Mouse (Mus musculus): ENCODE data around the gene Zdhhc23. TPM values are rescaled to one million over a fixed set of nuclear protein-coding genes. Genes with fewer than 3 reads are reported as not detected.

Gene Zdhhc23
- polyA plus RNA-seq, 1 experiment from 2014 or later = 1.3 TPM

- H3K27ac ChIP-seq (ENCODE audit: low read depth, low read length) = no peak overlapping the region
- no peaks in the 10 kb centered on the region for H3K36me3 ChIP-seq (ENCODE audit: control insufficient read depth, insufficient read depth, low read length)
- ATAC-seq = no peak
- no peaks in the 10 kb centered on the region for H3K4me1 ChIP-seq (ENCODE audit: control insufficient read depth, insufficient read depth, low read length)
- 77% methylated on average over 22 of the region's 22 CpGs for WGBS
- no peak for DNase-seq (ENCODE audit: low spot score)
- H3K9me3 ChIP-seq (replicated peaks; ENCODE audit: control insufficient read depth, low read length) = no peaks in the 10 kb centered on the region
- no peak overlapping the region for H3K9ac ChIP-seq (ENCODE audit: low read length)
- H3K4me3 ChIP-seq (ENCODE audit: low read depth, low read length) = no peak overlapping the region
- H3K4me2 ChIP-seq (ENCODE audit: low read length) = no peak overlapping the region
- H3K27me3 ChIP-seq (replicated peaks; ENCODE audit: control insufficient read depth, insufficient read depth, low read length) = no peaks in the 10 kb centered on the region
Observed at GRCm38 (mm10) chr16:43973606-43974220, 5.9 kb downstream of the Zdhhc23 start.

DNA sequence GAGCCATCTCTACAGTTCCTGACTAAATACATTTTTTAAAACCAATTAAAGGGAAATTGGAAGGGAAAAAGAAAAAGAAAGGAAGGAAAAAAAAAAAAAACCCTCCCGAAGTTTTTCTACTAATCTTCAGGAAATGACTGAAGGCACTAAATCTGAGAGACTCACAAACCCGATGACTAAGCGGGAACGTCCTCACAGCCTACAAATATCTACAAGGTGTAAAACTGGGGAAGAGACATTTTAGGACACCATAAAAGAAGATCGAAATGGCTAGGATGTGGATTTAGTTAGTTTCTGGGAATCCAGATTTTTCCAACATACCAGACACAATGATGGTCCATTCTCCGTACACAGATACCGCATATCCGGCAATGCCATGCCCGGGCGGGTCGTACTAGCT is 6.4 kb downstream of the Zdhhc23 start:
- ATAC-seq (no peak), DNase-seq (ENCODE audit: low spot score) (no peak)
- no peak overlapping the region for H3K4me2 ChIP-seq (ENCODE audit: low read length)
- H3K27me3 ChIP-seq (replicated peaks; ENCODE audit: control insufficient read depth, insufficient read depth, low read length) = no peaks in the 10 kb centered on the region
- H3K9me3 ChIP-seq (replicated peaks; ENCODE audit: control insufficient read depth, low read length) = no peaks in the 10 kb centered on the region
- WGBS = 91% methylated on average over 11 of the region's 11 CpGs
- H3K4me3 ChIP-seq (ENCODE audit: low read depth, low read length) = no peak overlapping the region
- no peaks in the 10 kb centered on the region for H3K4me1 ChIP-seq (ENCODE audit: control insufficient read depth, insufficient read depth, low read length)
- no peak overlapping the region for H3K9ac ChIP-seq (ENCODE audit: low read length)
- H3K27ac ChIP-seq (ENCODE audit: low read depth, low read length) = no peak overlapping the region
- no peaks in the 10 kb centered on the region for H3K36me3 ChIP-seq (ENCODE audit: control insufficient read depth, insufficient read depth, low read length)

DNA sequence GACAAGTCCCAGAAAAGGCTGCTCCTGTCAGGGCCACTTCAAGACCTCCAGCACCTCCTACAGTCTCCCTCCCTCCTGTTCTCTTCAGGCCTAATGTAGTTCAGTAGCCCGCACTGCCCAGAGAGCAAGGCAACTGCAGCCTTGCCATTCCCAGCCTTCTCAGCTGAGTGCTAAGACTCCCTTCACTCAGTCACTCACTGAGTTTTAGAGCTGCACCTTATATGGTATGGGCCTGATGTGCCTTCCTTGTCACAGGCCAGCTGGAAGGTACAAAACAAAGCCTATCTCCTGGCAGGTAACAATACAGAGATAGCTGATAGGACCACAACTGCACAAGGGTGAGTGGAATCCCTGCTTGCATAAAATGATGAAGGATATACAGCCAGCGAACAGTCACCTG is 7.2 kb downstream of the Zdhhc23 start:
- Histone ChIP-seq H3K36me3 (ENCODE audit: control insufficient read depth, insufficient read depth, low read length) (no peaks in the 10 kb centered on the region), H3K27me3 (replicated peaks; ENCODE audit: control insufficient read depth, insufficient read depth, low read length) (no peaks in the 10 kb centered on the region), H3K9ac (ENCODE audit: low read length) (no peak overlapping the region), H3K4me3 (ENCODE audit: low read depth, low read length) (no peak overlapping the region), H3K4me1 (ENCODE audit: control insufficient read depth, insufficient read depth, low read length) (no peaks in the 10 kb centered on the region), H3K4me2 (ENCODE audit: low read length) (no peak overlapping the region), H3K9me3 (replicated peaks; ENCODE audit: control insufficient read depth, low read length) (no peaks in the 10 kb centered on the region), H3K27ac (ENCODE audit: low read depth, low read length) (no peak overlapping the region)
- DNase-seq (ENCODE audit: low spot score) (no peak), ATAC-seq (no peak)
- WGBS = 90% methylated on average over 2 of the region's 2 CpGs

DNA sequence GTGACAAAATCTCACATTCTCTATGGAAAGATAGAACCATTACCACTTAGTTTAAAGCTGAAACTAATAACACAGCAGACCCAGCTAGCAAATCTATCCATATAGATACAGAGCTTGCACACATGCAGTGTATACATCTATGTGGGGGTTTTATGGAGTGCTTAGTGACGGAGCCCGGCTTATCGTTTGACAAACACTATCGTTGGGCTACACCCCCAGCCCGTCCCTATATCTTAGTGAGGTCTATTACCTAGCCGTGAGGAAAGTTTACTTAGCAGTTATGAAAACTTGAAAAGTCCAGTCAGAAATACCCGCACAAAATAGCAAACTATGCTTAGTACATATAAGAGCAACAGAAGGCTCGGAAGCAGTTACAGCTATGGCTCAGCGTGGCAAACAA is 7.8 kb downstream of the Zdhhc23 start:
- Histone ChIP-seq H3K27me3 (replicated peaks; ENCODE audit: control insufficient read depth, insufficient read depth, low read length) (no peaks in the 10 kb centered on the region), H3K27ac (ENCODE audit: low read depth, low read length) (no peak overlapping the region), H3K4me2 (ENCODE audit: low read length) (no peak overlapping the region), H3K4me1 (ENCODE audit: control insufficient read depth, insufficient read depth, low read length) (no peaks in the 10 kb centered on the region), H3K36me3 (ENCODE audit: control insufficient read depth, insufficient read depth, low read length) (no peaks in the 10 kb centered on the region), H3K9me3 (replicated peaks; ENCODE audit: control insufficient read depth, low read length) (no peaks in the 10 kb centered on the region), H3K4me3 (ENCODE audit: low read depth, low read length) (no peak overlapping the region), H3K9ac (ENCODE audit: low read length) (no peak overlapping the region)
- no peak for ATAC-seq
- 96% methylated on average over 9 of the region's 9 CpGs for WGBS
- DNase-seq (ENCODE audit: low spot score) = no peak

DNA sequence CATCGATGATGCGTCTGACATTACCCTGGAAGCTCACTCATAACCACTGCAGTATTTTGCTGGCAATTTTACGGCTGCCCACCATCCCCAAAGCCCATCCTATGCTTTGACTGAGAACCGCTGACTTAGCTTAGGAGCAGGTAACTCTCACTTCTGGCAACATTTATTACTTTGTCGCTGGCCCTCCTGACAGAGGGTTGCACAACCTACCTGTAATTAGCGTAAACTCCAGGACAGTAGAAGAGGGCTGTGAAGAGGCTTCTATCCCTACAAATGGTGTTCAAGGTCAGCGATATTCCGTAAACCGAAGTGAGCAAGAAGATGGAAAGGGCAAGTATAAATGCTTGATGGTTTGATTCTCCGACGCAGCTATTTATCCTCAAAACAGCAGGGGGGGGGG is 8.4 kb downstream of the Zdhhc23 start:
- no peaks in the 10 kb centered on the region for H3K36me3 ChIP-seq (ENCODE audit: control insufficient read depth, insufficient read depth, low read length)
- no peaks in the 10 kb centered on the region for H3K4me1 ChIP-seq (ENCODE audit: control insufficient read depth, insufficient read depth, low read length)
- H3K27me3 ChIP-seq (replicated peaks; ENCODE audit: control insufficient read depth, insufficient read depth, low read length) = no peaks in the 10 kb centered on the region
- ATAC-seq (no peak), DNase-seq (ENCODE audit: low spot score) (no peak)
- H3K9me3 ChIP-seq (replicated peaks; ENCODE audit: control insufficient read depth, low read length) = no peaks in the 10 kb centered on the region
- no peak overlapping the region for H3K27ac ChIP-seq (ENCODE audit: low read depth, low read length)
- no peak overlapping the region for H3K4me3 ChIP-seq (ENCODE audit: low read depth, low read length)
- WGBS = 93% methylated on average over 11 of the region's 11 CpGs
- no peak overlapping the region for H3K4me2 ChIP-seq (ENCODE audit: low read length)
- no peak overlapping the region for H3K9ac ChIP-seq (ENCODE audit: low read length)

DNA sequence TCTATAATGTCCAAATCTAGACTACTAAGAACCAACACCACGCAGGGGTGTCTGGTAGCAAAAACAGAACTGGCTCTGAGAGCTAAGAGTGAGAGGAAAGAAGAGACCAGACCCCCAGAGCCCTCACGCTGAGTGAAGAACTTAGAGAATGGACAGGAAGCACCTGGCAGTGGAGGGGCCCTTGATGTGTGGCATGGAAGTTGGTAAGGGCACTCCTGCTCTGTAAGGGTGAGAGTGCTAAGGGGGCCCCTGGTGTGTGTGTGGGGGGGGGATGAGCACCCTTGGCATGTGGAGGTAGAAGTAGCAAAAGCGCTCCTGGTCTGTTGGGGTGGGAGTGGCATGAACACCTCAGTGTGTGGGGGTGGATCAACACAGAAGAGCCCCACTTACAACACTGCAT is 9.2 kb downstream of the Zdhhc23 start:
- Histone ChIP-seq H3K4me1 (ENCODE audit: control insufficient read depth, insufficient read depth, low read length) (no peaks in the 10 kb centered on the region), H3K27ac (ENCODE audit: low read depth, low read length) (no peak overlapping the region), H3K9ac (ENCODE audit: low read length) (no peak overlapping the region), H3K4me2 (ENCODE audit: low read length) (no peak overlapping the region), H3K4me3 (ENCODE audit: low read depth, low read length) (no peak overlapping the region), H3K27me3 (replicated peaks; ENCODE audit: control insufficient read depth, insufficient read depth, low read length) (no peaks in the 10 kb centered on the region), H3K9me3 (replicated peaks; ENCODE audit: control insufficient read depth, low read length) (no peaks in the 10 kb centered on the region), H3K36me3 (ENCODE audit: control insufficient read depth, insufficient read depth, low read length) (no peaks in the 10 kb centered on the region)
- WGBS = 90% methylated on average over 3 of the region's 3 CpGs
- ATAC-seq = no peak
- no peak for DNase-seq (ENCODE audit: low spot score)

GRCm38 (mm10) chr16:43965781-43966389 is 13.7 kb downstream of the Zdhhc23 start:
- Histone ChIP-seq H3K27me3 (replicated peaks; ENCODE audit: control insufficient read depth, insufficient read depth, low read length) (no peaks in the 10 kb centered on the region), H3K36me3 (ENCODE audit: control insufficient read depth, insufficient read depth, low read length) (no peaks in the 10 kb centered on the region), H3K4me1 (ENCODE audit: control insufficient read depth, insufficient read depth, low read length) (no peaks in the 10 kb centered on the region), H3K27ac (ENCODE audit: low read depth, low read length) (no peak overlapping the region), H3K4me3 (ENCODE audit: low read depth, low read length) (no peak overlapping the region), H3K4me2 (ENCODE audit: low read length) (no peak overlapping the region), H3K9me3 (replicated peaks; ENCODE audit: control insufficient read depth, low read length) (no peaks in the 10 kb centered on the region), H3K9ac (ENCODE audit: low read length) (no peak overlapping the region)
- ATAC-seq = peak; percentile 59
- 67% methylated on average over 13 of the region's 13 CpGs for WGBS
- peak; percentile 46 for DNase-seq (ENCODE audit: low spot score)

- Histone ChIP-seq H3K9ac (ENCODE audit: low read length) (no peak overlapping the region), H3K9me3 (replicated peaks; ENCODE audit: control insufficient read depth, low read length) (no peaks in the 10 kb centered on the region), H3K4me2 (ENCODE audit: low read length) (no peak overlapping the region), H3K36me3 (ENCODE audit: control insufficient read depth, insufficient read depth, low read length) (no peaks in the 10 kb centered on the region), H3K27me3 (replicated peaks; ENCODE audit: control insufficient read depth, insufficient read depth, low read length) (no peaks in the 10 kb centered on the region), H3K4me3 (ENCODE audit: low read depth, low read length) (no peak overlapping the region), H3K27ac (ENCODE audit: low read depth, low read length) (no peak overlapping the region), H3K4me1 (ENCODE audit: control insufficient read depth, insufficient read depth, low read length) (no peaks in the 10 kb centered on the region)
- ATAC-seq (no peak), DNase-seq (ENCODE audit: low spot score) (no peak)
- 75% methylated on average over 3 of the region's 3 CpGs for WGBS
Observed at GRCm38 (mm10) chr16:43963780-43964179, 15.8 kb downstream of the Zdhhc23 start.

- Histone ChIP-seq H3K4me2 (ENCODE audit: low read length) (no peak overlapping the region), H3K27me3 (replicated peaks; ENCODE audit: control insufficient read depth, insufficient read depth, low read length) (no peaks in the 10 kb centered on the region), H3K4me1 (ENCODE audit: control insufficient read depth, insufficient read depth, low read length) (no peaks in the 10 kb centered on the region), H3K9me3 (replicated peaks; ENCODE audit: control insufficient read depth, low read length) (no peaks in the 10 kb centered on the region), H3K36me3 (ENCODE audit: control insufficient read depth, insufficient read depth, low read length) (no peaks in the 10 kb centered on the region), H3K27ac (ENCODE audit: low read depth, low read length) (no peak overlapping the region), H3K4me3 (ENCODE audit: low read depth, low read length) (no peak overlapping the region), H3K9ac (ENCODE audit: low read length) (no peak overlapping the region)
- DNase-seq (ENCODE audit: low spot score) = no peak
- 95% methylated on average over 9 of the region's 9 CpGs for WGBS
- no peak for ATAC-seq
Observed at GRCm38 (mm10) chr16:43963291-43963690, 16.3 kb downstream of the Zdhhc23 start.
